Mouse (Mus musculus): ENCODE data around the gene B230118H07Rik.
A peak's percentile ranks its signal among the peaks of the same experiment; 100 is the strongest.

- TF ChIP-seq CTCF (IDR thresholded peaks at IDR 0.05; ENCODE audit: low read depth) (peak; percentile 73), EP300 (IDR thresholded peaks at IDR 0.05; ENCODE audit: low read depth) (no peak)
Measured at GRCm38 (mm10) chr2:101652921-101653597, 3.7 kb upstream of the B230118H07Rik start.
